Mouse (Mus musculus) liver, adult 2 months (tissue): ENCODE measurements around the gene Myo16. TPM values are rescaled to one million over a fixed set of nuclear protein-coding genes. Genes with fewer than 3 reads are reported as not detected.

Experiments
- DNase-seq: peaks from one replicate; pipeline ENCODE4 v3.0.0-alpha.2; 2011; ENCODE audit warnings: low read depth, low spot score; ENCODE audit errors: extremely low read depth
- H3K27ac ChIP-seq: fragments of 200-500 bp; replicated peaks from 2 replicates; pipeline ENCODE4 v1.5.1; 2012; ENCODE audit warnings: low read depth, mild to moderate bottlenecking, control low read depth, inconsistent platforms, low read length; ENCODE audit not compliant: insufficient read depth
- H3K27me3 ChIP-seq: fragments of 200-500 bp; 2 replicates; pipeline ENCODE4 v1.6.1; 2012; ENCODE audit warnings: mild to moderate bottlenecking, moderate library complexity, low read length, inconsistent platforms; ENCODE audit not compliant: control insufficient read depth, insufficient read depth
- H3K36me3 ChIP-seq: fragments of 200-500 bp; 2 replicates; pipeline ENCODE4 v1.6.1; 2012; ENCODE audit warnings: low read length, inconsistent platforms; ENCODE audit not compliant: control insufficient read depth, insufficient read depth
- H3K4me1 ChIP-seq: fragments of 200-500 bp; 2 replicates; pipeline ENCODE4 v1.6.1; 2011; ENCODE audit warnings: low read length; ENCODE audit not compliant: control insufficient read depth, insufficient read depth
- H3K4me3 ChIP-seq: fragments of 200-500 bp; 2 replicates; pipeline ENCODE4 v1.5.1; 2011; ENCODE audit warnings: low read depth, mild to moderate bottlenecking, control low read depth, low read length, moderate library complexity; ENCODE audit not compliant: insufficient read depth
- H3K79me2 ChIP-seq: fragments of 200-500 bp; 2 replicates; pipeline ENCODE4 v1.6.1; 2012; ENCODE audit warnings: inconsistent platforms, mild to moderate bottlenecking, low read length, moderate library complexity; ENCODE audit not compliant: control insufficient read depth, insufficient read depth
- H3K9ac ChIP-seq: fragments of 200-500 bp; 2 replicates; pipeline ENCODE4 v1.6.1; 2012; ENCODE audit warnings: low read depth, mild to moderate bottlenecking, control low read depth, inconsistent platforms, low read length
- CTCF ChIP-seq: fragments of 200-500 bp; IDR thresholded peaks from 2 replicates; pipeline ENCODE4 v1.5.1; 2011; ENCODE audit warnings: low read depth, low read length, control low read depth
- POLR2A ChIP-seq: fragments of 200-500 bp; IDR thresholded peaks from 2 replicates; pipeline ENCODE4 v1.6.1; 2011; ENCODE audit warnings: low read length, control low read depth; ENCODE audit not compliant: insufficient read depth; ENCODE audit errors: extremely low read depth
- WGBS: fragments of 180-500 bp; shearing (Covaris S2); methylation state at CpG from one replicate; pipeline ENCODE4 v1.1.7; 2018; 5-methylcytosine and 5-hydroxymethylcytosine counted together
- polyA plus RNA-seq: library from polyadenylated mRNA; depleted of rRNA; stranded (reverse); fragments of >200 nt; gene quantifications from 2 replicates; pipeline ENCODE4 v1.2.3, GENCODE M21; 2012
- total RNA-seq: library from RNA; depleted of rRNA; stranded (reverse); fragments of >200 nt; gene quantifications from 2 replicates; pipeline ENCODE4 v1.2.3, GENCODE M21; 2014

The Myo16 gene
- total and polyA plus RNA-seq, 2 experiments = not detected

DNA sequence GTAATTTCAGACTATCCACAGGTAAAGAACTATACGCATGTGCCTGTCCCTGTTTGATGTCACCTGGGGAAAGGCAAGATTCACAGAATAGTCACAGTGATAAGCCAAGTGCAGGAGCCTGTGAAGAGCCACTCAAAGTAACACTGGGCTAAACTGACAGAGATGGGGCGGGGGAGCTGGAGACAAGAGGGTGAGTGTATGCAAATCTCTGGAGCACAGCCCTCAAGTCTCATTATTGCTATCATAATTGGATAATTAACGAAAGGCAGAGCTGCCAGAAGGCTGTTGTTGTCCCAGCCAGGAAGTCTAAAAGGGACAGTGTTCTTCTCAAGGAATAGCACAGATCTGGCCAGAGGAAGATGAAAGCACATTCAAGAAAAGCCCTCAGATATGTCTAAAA is 490.8 kb downstream of the Myo16 start:
- DNase-seq = no peak
- Histone ChIP-seq H3K79me2 (no peaks in the 10 kb centered on the region), H3K27ac (no peak overlapping the region), H3K4me3 (no peak overlapping the region), H3K4me1 (no peaks in the 10 kb centered on the region), H3K9ac (no peak overlapping the region), H3K36me3 (no peaks in the 10 kb centered on the region), H3K27me3 (no peaks in the 10 kb centered on the region)
- TF ChIP-seq POLR2A = no peak
- no peak for TF ChIP-seq CTCF
- WGBS = 85% methylated on average over 3 of the region's 3 CpGs

DNA sequence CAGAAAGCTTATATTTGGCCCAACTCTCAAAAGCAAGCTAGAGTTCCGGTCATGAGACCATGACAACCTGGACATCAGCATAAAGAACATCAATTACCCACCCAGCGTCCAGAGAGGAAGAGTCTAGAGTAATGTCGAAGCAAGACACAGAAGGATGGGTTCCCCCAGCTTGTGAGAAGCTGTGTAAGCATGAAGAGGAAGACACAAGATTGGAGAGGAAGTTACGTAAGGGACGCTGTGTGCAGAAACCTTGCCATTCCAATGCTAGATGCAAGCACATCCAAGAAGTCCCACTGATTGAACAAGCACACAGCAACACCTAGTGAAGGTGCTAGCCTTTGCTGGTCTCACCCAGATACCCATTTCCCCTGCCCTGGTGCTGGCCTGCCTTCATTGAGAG is 492.0 kb downstream of the Myo16 start:
- H3K9ac ChIP-seq = no peak overlapping the region
- H3K36me3 ChIP-seq = no peaks in the 10 kb centered on the region
- TF ChIP-seq CTCF = no peak
- H3K4me3 ChIP-seq = no peak overlapping the region
- 81% methylated on average over 5 of the region's 5 CpGs for WGBS
- no peaks in the 10 kb centered on the region for H3K4me1 ChIP-seq
- H3K27ac ChIP-seq = no peak overlapping the region
- H3K79me2 ChIP-seq = no peaks in the 10 kb centered on the region
- DNase-seq = no peak
- H3K27me3 ChIP-seq = no peaks in the 10 kb centered on the region

DNA sequence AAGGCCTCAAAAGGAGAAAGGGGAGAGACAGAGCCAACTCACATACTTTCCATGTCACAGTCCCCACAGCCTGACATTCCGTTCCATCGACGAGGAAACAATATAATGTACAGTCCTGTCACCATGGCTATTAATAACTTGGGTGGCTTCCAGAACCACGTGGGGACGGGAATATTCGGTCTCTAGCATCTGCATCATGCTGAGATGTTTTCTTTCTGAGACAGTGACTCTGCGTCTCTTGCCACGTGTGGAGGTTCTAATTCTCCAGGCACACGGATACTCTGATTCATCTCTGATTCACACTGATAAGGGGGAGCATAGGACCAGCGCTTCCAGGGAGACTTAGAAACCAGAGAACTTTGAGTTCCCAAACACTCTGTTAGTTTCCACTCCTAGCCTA is 492.8 kb downstream of the Myo16 start:
- H3K9ac ChIP-seq = no peak overlapping the region
- no peaks in the 10 kb centered on the region for H3K79me2 ChIP-seq
- no peak overlapping the region for H3K27ac ChIP-seq
- TF ChIP-seq POLR2A (no peak), CTCF (no peak)
- no peaks in the 10 kb centered on the region for H3K36me3 ChIP-seq
- WGBS = 75% methylated on average over 10 of the region's 10 CpGs
- H3K4me1 ChIP-seq = no peaks in the 10 kb centered on the region
- H3K27me3 ChIP-seq = no peaks in the 10 kb centered on the region
- no peak for DNase-seq
- no peak overlapping the region for H3K4me3 ChIP-seq

DNA sequence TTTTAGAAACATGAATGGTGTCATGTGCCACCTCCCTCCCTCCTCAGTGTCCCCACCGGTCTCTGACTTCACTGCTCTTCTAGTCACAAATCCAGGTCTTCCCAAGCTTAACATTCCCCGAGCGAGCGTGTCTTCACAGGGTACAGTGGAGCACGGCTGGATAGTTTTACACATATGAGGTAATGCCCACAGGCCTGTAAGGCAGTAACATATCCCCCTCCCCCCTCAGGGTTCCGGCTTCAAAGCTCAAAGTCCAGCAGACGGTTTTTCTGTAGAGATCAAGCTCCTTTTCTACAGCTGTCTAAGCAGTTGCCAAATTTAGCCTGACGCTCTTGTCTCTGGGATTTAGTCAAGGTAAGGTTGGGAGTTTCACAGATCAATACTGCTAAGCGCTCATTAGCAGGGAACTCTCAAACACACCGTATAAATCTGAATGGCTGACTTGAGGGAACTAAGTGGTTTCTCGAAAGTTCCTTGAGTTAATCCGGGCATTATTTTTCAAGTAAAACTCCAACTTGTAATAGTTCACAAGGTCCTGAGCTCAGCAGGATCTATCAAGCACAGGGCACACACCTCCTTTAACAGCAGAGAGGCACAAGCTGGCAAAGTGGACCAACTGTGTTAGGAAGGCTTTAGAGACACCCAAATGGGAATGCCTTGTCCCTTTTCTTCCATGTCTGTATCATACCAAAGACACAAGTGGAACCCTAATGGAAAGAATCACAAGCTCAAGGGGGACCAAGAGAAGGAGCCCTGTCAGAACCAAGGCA is 498.0 kb downstream of the Myo16 start:
- Histone ChIP-seq H3K4me1 (no peaks in the 10 kb centered on the region), H3K79me2 (no peaks in the 10 kb centered on the region), H3K36me3 (no peaks in the 10 kb centered on the region), H3K27ac (no peak overlapping the region), H3K9ac (no peak overlapping the region), H3K27me3 (no peaks in the 10 kb centered on the region), H3K4me3 (no peak overlapping the region)
- WGBS = 58% methylated on average over 12 of the region's 12 CpGs
- DNase-seq = peak; percentile 68
- TF ChIP-seq CTCF (no peak), POLR2A (no peak)

DNA sequence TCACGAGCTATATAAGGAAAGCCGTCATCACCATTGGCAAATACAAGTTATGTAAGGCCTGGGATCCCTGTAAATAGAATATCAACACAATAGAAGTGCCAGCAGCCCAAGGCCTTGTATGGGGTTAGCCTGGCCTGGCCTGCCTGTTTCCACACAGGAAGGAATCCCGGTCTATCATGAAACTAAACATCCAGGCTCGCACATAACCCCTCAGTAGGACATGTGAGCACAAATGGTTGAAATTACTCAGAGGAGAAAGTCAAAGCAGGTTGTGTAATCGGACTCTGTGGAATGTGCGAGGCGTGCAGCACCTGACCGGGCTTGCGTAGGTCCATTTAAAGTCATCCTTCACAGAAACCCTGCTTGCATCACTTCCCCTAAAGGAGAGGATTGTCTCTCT is 499.6 kb downstream of the Myo16 start:
- H3K27ac ChIP-seq = no peak overlapping the region
- no peak for TF ChIP-seq POLR2A
- TF ChIP-seq CTCF = no peak
- H3K79me2 ChIP-seq = no peaks in the 10 kb centered on the region
- no peaks in the 10 kb centered on the region for H3K4me1 ChIP-seq
- H3K4me3 ChIP-seq = no peak overlapping the region
- H3K36me3 ChIP-seq = no peaks in the 10 kb centered on the region
- peak; percentile 39 for DNase-seq
- no peaks in the 10 kb centered on the region for H3K27me3 ChIP-seq
- 47% methylated on average over 9 of the region's 9 CpGs for WGBS
- H3K9ac ChIP-seq = no peak overlapping the region

DNA sequence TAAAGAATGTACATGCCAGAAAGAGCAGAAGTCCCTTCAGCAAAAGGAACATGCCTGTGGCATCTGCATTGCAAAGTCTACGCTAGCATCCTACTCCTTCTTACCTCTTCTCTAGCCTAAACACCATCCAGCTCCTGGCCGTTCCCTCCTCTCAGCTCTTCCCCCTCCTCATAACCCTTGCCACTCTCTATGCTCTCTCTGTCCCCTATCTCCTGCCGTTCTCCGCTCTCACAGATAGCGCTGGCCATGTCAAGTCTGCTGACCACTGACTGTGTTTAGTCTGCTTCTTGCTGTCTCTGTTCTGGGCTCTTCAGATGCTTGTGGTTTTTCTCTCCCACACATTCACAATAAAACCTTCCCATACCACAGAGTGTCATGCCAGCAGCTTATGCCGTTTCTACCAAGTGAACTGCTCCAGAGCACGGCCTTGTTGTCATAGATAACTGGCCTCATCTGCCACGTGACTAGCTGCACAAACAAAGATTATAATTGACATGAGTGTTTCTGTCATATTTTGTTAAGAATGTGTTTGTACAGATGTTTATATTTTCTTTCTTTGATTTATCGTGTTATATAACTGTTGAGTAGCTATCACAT is 501.3 kb downstream of the Myo16 start:
- no peak overlapping the region for H3K9ac ChIP-seq
- no peaks in the 10 kb centered on the region for H3K36me3 ChIP-seq
- H3K27ac ChIP-seq = no peak overlapping the region
- H3K4me1 ChIP-seq = no peaks in the 10 kb centered on the region
- H3K79me2 ChIP-seq = no peaks in the 10 kb centered on the region
- DNase-seq = no peak
- H3K27me3 ChIP-seq = no peaks in the 10 kb centered on the region
- H3K4me3 ChIP-seq = no peak overlapping the region
- TF ChIP-seq CTCF (no peak), POLR2A (no peak)
- WGBS = 70% methylated on average over 9 of the region's 9 CpGs
